Mouse (Mus musculus): ENCODE measurements around the gene Inhbe. TPM values are rescaled to one million over a fixed set of nuclear protein-coding genes. Genes with fewer than 3 reads are reported as not detected.
"Not testable (repeated sequence)": the region's sequence is repeated elsewhere in the genome, so short reads cannot be mapped to it uniquely, and the experiment has no call there.

Inhbe gene
- polyA plus RNA-seq, 1 experiment from 2014 or later = not detected

GRCm38 (mm10) chr10:127318009-127318408 lies 36.2 kb downstream of the Inhbe start:
- H3K9ac ChIP-seq = no peak overlapping the region
- no peak for ATAC-seq (replicated peaks; ENCODE audit: low FRiP score)
- H3K4me1 ChIP-seq = peaks cover 4% of the 10 kb centered on the region; the same call in 1 of the 2 replicates
- no peaks in the 10 kb centered on the region for H3K27me3 ChIP-seq
- no peak overlapping the region for H3K27ac ChIP-seq
- no peaks in the 10 kb centered on the region for H3K9me3 ChIP-seq (replicated peaks)
- no peak overlapping the region for H3K4me3 ChIP-seq (replicated peaks)
- no peak overlapping the region for H3K4me2 ChIP-seq
- no peaks in the 10 kb centered on the region for H3K36me3 ChIP-seq
- WGBS = 38% methylated on average over 4 of the region's 4 CpGs

- no peak overlapping the region for H3K9ac ChIP-seq
- H3K4me2 ChIP-seq = no peak overlapping the region
- H3K27me3 ChIP-seq = no peaks in the 10 kb centered on the region
- H3K4me1 ChIP-seq = peaks cover 7% of the 10 kb centered on the region
- 86% methylated on average over 2 of the region's 2 CpGs for WGBS
- H3K27ac ChIP-seq = no peak overlapping the region
- H3K9me3 ChIP-seq (replicated peaks) = no peaks in the 10 kb centered on the region
- no peaks in the 10 kb centered on the region for H3K36me3 ChIP-seq
- no peak overlapping the region for H3K4me3 ChIP-seq (replicated peaks)
- ATAC-seq (replicated peaks; ENCODE audit: low FRiP score) = no peak
Observed at GRCm38 (mm10) chr10:127317277-127317676, 36.9 kb downstream of the Inhbe start.

GRCm38 (mm10) chr10:127314950-127315349 lies 39.3 kb downstream of the Inhbe start:
- 86% methylated on average over 1 of the region's 1 CpGs for WGBS

GRCm38 (mm10) chr10:127313516-127313915 lies 40.7 kb downstream of the Inhbe start:
- not testable (repeated sequence) for H3K9ac ChIP-seq; H3K27ac ChIP-seq; ATAC-seq (replicated peaks; ENCODE audit: low FRiP score); H3K4me2 ChIP-seq; H3K9me3 ChIP-seq (replicated peaks); H3K27me3 ChIP-seq; H3K4me3 ChIP-seq (replicated peaks)
- whole genome bisulfite sequencing = 92% methylated on average over 5 of the region's 5 CpGs
- H3K4me1 ChIP-seq = peaks cover 18% of the 10 kb centered on the region
- H3K36me3 ChIP-seq = peaks cover 14% of the 10 kb centered on the region

More at GRCm38 (mm10) chr10:127314950-127315349, 39.3 kb downstream of the Inhbe start:
- not testable (repeated sequence) for H3K27ac ChIP-seq; H3K27me3 ChIP-seq; H3K9ac ChIP-seq; H3K4me2 ChIP-seq; H3K9me3 ChIP-seq (replicated peaks); H3K4me3 ChIP-seq (replicated peaks); H3K36me3 ChIP-seq; ATAC-seq (replicated peaks; ENCODE audit: low FRiP score)
- H3K4me1 ChIP-seq = peaks cover 16% of the 10 kb centered on the region

- ATAC-seq (replicated peaks; ENCODE audit: low FRiP score) = no peak
- Histone ChIP-seq H3K4me2 (no peak overlapping the region), H3K36me3 (peaks cover 21% of the 10 kb centered on the region), H3K27me3 (no peaks in the 10 kb centered on the region), H3K9me3 (replicated peaks) (no peaks in the 10 kb centered on the region), H3K9ac (no peak overlapping the region), H3K27ac (no peak overlapping the region), H3K4me3 (replicated peaks) (no peak overlapping the region), H3K4me1 (peaks cover 18% of the 10 kb centered on the region)
- 77% methylated on average over 4 of the region's 4 CpGs for WGBS
Observed at GRCm38 (mm10) chr10:127312858-127313257, 41.4 kb downstream of the Inhbe start.

- Histone ChIP-seq H3K36me3 (peaks cover 26% of the 10 kb centered on the region), H3K27ac (peak overlapping the region; percentile 69), H3K4me2 (peak overlapping the region; percentile 67), H3K9me3 (replicated peaks) (no peaks in the 10 kb centered on the region), H3K4me3 (replicated peaks) (peak overlapping the region; percentile 81), H3K9ac (peak overlapping the region; percentile 82; the same call in 1 of the 2 replicates), H3K27me3 (no peaks in the 10 kb centered on the region), H3K4me1 (peaks cover 18% of the 10 kb centered on the region)
- 2% methylated on average over 4 of the region's 4 CpGs for WGBS
- ATAC-seq (replicated peaks; ENCODE audit: low FRiP score) = peak; percentile 30
Observed at GRCm38 (mm10) chr10:127312356-127312676, 41.9 kb downstream of the Inhbe start.

- under 1% methylated on average over 65 of the region's 65 CpGs for WGBS
- peak within 1 kb of the TSS; percentile 82 for H3K9ac ChIP-seq
- peak within 1 kb of the TSS; percentile 67 for H3K4me2 ChIP-seq
- H3K27ac ChIP-seq = peak within 1 kb of the TSS; percentile 79
- peak; percentile 96 for ATAC-seq (replicated peaks; ENCODE audit: low FRiP score)
- H3K9me3 ChIP-seq (replicated peaks) = no peaks in the 10 kb centered on the region
- H3K27me3 ChIP-seq = no peaks in the 10 kb centered on the region
- H3K4me1 ChIP-seq = peaks cover 18% of the 10 kb centered on the region
- H3K4me3 ChIP-seq (replicated peaks) = peak within 1 kb of the TSS; percentile 81
- peaks cover 32% of the 10 kb centered on the region for H3K36me3 ChIP-seq
Observed at GRCm38 (mm10) chr10:127311476-127312355, 42.5 kb downstream of the Inhbe start, which contains the start of gene Mars. TSS of gene Mars (minus strand) at chr10:127311786.

- Histone ChIP-seq H3K4me3 (replicated peaks) (peak overlapping the region; percentile 81), H3K27me3 (no peaks in the 10 kb centered on the region), H3K4me2 (peak overlapping the region; percentile 67), H3K36me3 (peaks cover 41% of the 10 kb centered on the region), H3K4me1 (peaks cover 18% of the 10 kb centered on the region), H3K9me3 (replicated peaks) (no peaks in the 10 kb centered on the region), H3K27ac (peak overlapping the region; percentile 79), H3K9ac (peak overlapping the region; percentile 82)
- peak; percentile 40 for ATAC-seq (replicated peaks; ENCODE audit: low FRiP score)
- WGBS = 35% methylated on average over 23 of the region's 23 CpGs
Observed at GRCm38 (mm10) chr10:127310523-127311475, 43.4 kb downstream of the Inhbe start.

- WGBS = 87% methylated on average over 3 of the region's 3 CpGs
Observed at GRCm38 (mm10) chr10:127309167-127309566, 45.0 kb downstream of the Inhbe start.

GRCm38 (mm10) chr10:127303136-127303535 lies 51.1 kb downstream of the Inhbe start:
- no peaks in the 10 kb centered on the region for H3K9me3 ChIP-seq (replicated peaks)
- no peaks in the 10 kb centered on the region for H3K4me1 ChIP-seq
- ATAC-seq (replicated peaks; ENCODE audit: low FRiP score) = no peak
- peaks cover 98% of the 10 kb centered on the region for H3K36me3 ChIP-seq
- no peak overlapping the region for H3K4me2 ChIP-seq
- H3K27ac ChIP-seq = no peak overlapping the region
- H3K9ac ChIP-seq = no peak overlapping the region
- WGBS = 95% methylated on average over 11 of the region's 11 CpGs
- no peak overlapping the region for H3K4me3 ChIP-seq (replicated peaks)
- no peaks in the 10 kb centered on the region for H3K27me3 ChIP-seq

More at GRCm38 (mm10) chr10:127309167-127309566, 45.0 kb downstream of the Inhbe start:
- Histone ChIP-seq H3K4me1 (peaks cover 18% of the 10 kb centered on the region), H3K36me3 (peaks cover 58% of the 10 kb centered on the region)
- H3K27me3 ChIP-seq; H3K9ac ChIP-seq; H3K27ac ChIP-seq; H3K4me3 ChIP-seq (replicated peaks); ATAC-seq (replicated peaks; ENCODE audit: low FRiP score); H3K9me3 ChIP-seq (replicated peaks); H3K4me2 ChIP-seq: not testable (repeated sequence)

- H3K9me3 ChIP-seq (replicated peaks) = no peaks in the 10 kb centered on the region
- no peaks in the 10 kb centered on the region for H3K4me1 ChIP-seq
- H3K27ac ChIP-seq = no peak overlapping the region
- H3K9ac ChIP-seq = no peak overlapping the region
- no peak overlapping the region for H3K4me3 ChIP-seq (replicated peaks)
- no peak for ATAC-seq (replicated peaks; ENCODE audit: low FRiP score)
- peaks cover 98% of the 10 kb centered on the region for H3K36me3 ChIP-seq
- WGBS = 93% methylated on average over 6 of the region's 6 CpGs
- H3K27me3 ChIP-seq = no peaks in the 10 kb centered on the region
- H3K4me2 ChIP-seq = no peak overlapping the region
Observed at GRCm38 (mm10) chr10:127300361-127300760, 53.9 kb downstream of the Inhbe start.

All from kidney, embryonic 15.5 days (tissue).